Comparison of ENCODE assay signal across 10 mouse cellular contexts in genomic region chr3:33043896-33044798, GRCm38 (mm10).
DNase-seq lines count a peak whose midpoint lies in the region; ATAC-seq and TF ChIP-seq lines count a peak whose summit lies in the region.
"Had no signal": no experiment of that assay in that cellular context is flagged by ENCODE, and none has a peak within 500 bp of the region (broad histone marks: within the 10 kb centered on the region; RNA-seq: fewer than 3 reads in every experiment).

No protein-coding gene starts in this region.

- peaks cover 13% of the 10 kb centered on the region; the same call in 1 of the 2 replicates for H3K4me1 ChIP-seq in hindbrain, embryonic 10.5 days (replicated peaks)
- H3K4me1 ChIP-seq in hindbrain, embryonic 13.5 days (replicated peaks), result peaks cover 9% of the 10 kb centered on the region; the same call in 1 of the 2 replicates
- H3K4me1 ChIP-seq in hindbrain, embryonic 14.5 days (replicated peaks; ENCODE audit: control insufficient read depth, insufficient read depth, low read length), result peaks cover 6% of the 10 kb centered on the region; the same call in 1 of the 2 replicates
- no peaks in the 10 kb centered on the region for H3K4me1 ChIP-seq in stomach, postnatal 0 days (replicated peaks; ENCODE audit: control insufficient read depth, insufficient read depth)
- H3K4me1 ChIP-seq: embryonic facial prominence, embryonic 13.5 days; limb, embryonic 12.5 days had no signal

- H3K4me2 ChIP-seq in hindbrain, embryonic 13.5 days, result no peak overlapping the region
- H3K4me2 ChIP-seq in hindbrain, embryonic 14.5 days (replicated peaks), result no peak overlapping the region
- H3K4me2 ChIP-seq in stomach, postnatal 0 days (replicated peaks; ENCODE audit: low read depth), result no peak overlapping the region
- H3K4me2 ChIP-seq: embryonic facial prominence, embryonic 13.5 days; limb, embryonic 12.5 days had no signal

- peak overlapping the region; percentile 16; the same call in 1 of the 2 replicates for H3K27ac ChIP-seq in hindbrain, embryonic 10.5 days
- no peak overlapping the region for H3K27ac ChIP-seq in hindbrain, embryonic 13.5 days
- H3K27ac ChIP-seq in hindbrain, embryonic 14.5 days, result no peak overlapping the region
- no peak overlapping the region for H3K27ac ChIP-seq in stomach, postnatal 0 days (replicated peaks)
- H3K27ac ChIP-seq: embryonic facial prominence, embryonic 13.5 days; limb, embryonic 12.5 days had no signal

- no peak for ATAC-seq in hindbrain, embryonic 13.5 days (ENCODE audit: low FRiP score)
- ATAC-seq in hindbrain, embryonic 14.5 days (ENCODE audit: low FRiP score), result peak; percentile 18; the same call in 1 of the 2 replicates
- ATAC-seq in stomach, postnatal 0 days (ENCODE audit: low FRiP score, low TSS enrichment), result no peak
- ATAC-seq in erythroblast, adult 5-6 weeks (replicated peaks; ENCODE audit: low FRiP score, poor library complexity, severe bottlenecking), result no peak
- ATAC-seq in cerebellum, adult (ENCODE audit: insufficient number of reproducible peaks, low FRiP score, low TSS enrichment), result no peak

- H3K9ac ChIP-seq in hindbrain, embryonic 13.5 days, result no peak overlapping the region
- H3K9ac ChIP-seq in hindbrain, embryonic 14.5 days, result no peak overlapping the region
- no peak overlapping the region for H3K9ac ChIP-seq in stomach, postnatal 0 days (ENCODE audit: low read length)
- H3K9ac ChIP-seq: embryonic facial prominence, embryonic 13.5 days; limb, embryonic 12.5 days had no signal

- H3K9me3 ChIP-seq in hindbrain, embryonic 10.5 days, result no peaks in the 10 kb centered on the region
- H3K9me3 ChIP-seq in hindbrain, embryonic 13.5 days, result no peaks in the 10 kb centered on the region
- no peaks in the 10 kb centered on the region for H3K9me3 ChIP-seq in hindbrain, embryonic 14.5 days (ENCODE audit: control insufficient read depth, low read length)
- no peaks in the 10 kb centered on the region for H3K9me3 ChIP-seq in stomach, postnatal 0 days (ENCODE audit: control insufficient read depth, low read length)
- H3K9me3 ChIP-seq: embryonic facial prominence, embryonic 13.5 days; limb, embryonic 12.5 days had no signal

- 71% methylated on average over 10 of the region's 10 CpGs for WGBS in hindbrain, embryonic 10.5 days
- WGBS in hindbrain, embryonic 13.5 days, result 66% methylated on average over 10 of the region's 10 CpGs
- 59% methylated on average over 10 of the region's 10 CpGs for WGBS in hindbrain, embryonic 14.5 days
- WGBS in stomach, postnatal 0 days, result 68% methylated on average over 10 of the region's 10 CpGs

- peak; percentile 64 for TF ChIP-seq CTCF in stomach, postnatal 0 days (IDR thresholded peaks at IDR 0.05; ENCODE audit: low read depth)

- no peak for TF ChIP-seq EP300 in stomach, postnatal 0 days (optimal IDR thresholded peaks at IDR 0.05)

- no peaks in the 10 kb centered on the region for H3K27me3 ChIP-seq in hindbrain, embryonic 10.5 days (ENCODE audit: insufficient read depth, poor library complexity, severe bottlenecking)
- no peaks in the 10 kb centered on the region for H3K27me3 ChIP-seq in hindbrain, embryonic 13.5 days
- H3K27me3 ChIP-seq in hindbrain, embryonic 14.5 days (ENCODE audit: control insufficient read depth, insufficient read depth, low read length), result no peaks in the 10 kb centered on the region
- H3K27me3 ChIP-seq in stomach, postnatal 0 days (ENCODE audit: control insufficient read depth, insufficient read depth, low read length), result no peaks in the 10 kb centered on the region
- H3K27me3 ChIP-seq: limb, embryonic 12.5 days had no signal

- no peak overlapping the region for H3K4me3 ChIP-seq in hindbrain, embryonic 10.5 days
- H3K4me3 ChIP-seq in hindbrain, embryonic 13.5 days, result no peak overlapping the region
- H3K4me3 ChIP-seq in hindbrain, embryonic 14.5 days (replicated peaks; ENCODE audit: low read length), result no peak overlapping the region
- H3K4me3 ChIP-seq in stomach, postnatal 0 days (ENCODE audit: low read depth, low read length), result no peak overlapping the region
- H3K4me3 ChIP-seq: embryonic facial prominence, embryonic 13.5 days; limb, embryonic 12.5 days had no signal

- no peaks in the 10 kb centered on the region for H3K36me3 ChIP-seq in hindbrain, embryonic 10.5 days
- no peaks in the 10 kb centered on the region for H3K36me3 ChIP-seq in hindbrain, embryonic 13.5 days
- no peaks in the 10 kb centered on the region for H3K36me3 ChIP-seq in hindbrain, embryonic 14.5 days (replicated peaks; ENCODE audit: control insufficient read depth, insufficient read depth)
- no peaks in the 10 kb centered on the region for H3K36me3 ChIP-seq in stomach, postnatal 0 days (ENCODE audit: control insufficient read depth, insufficient read depth, low read length)
- H3K36me3 ChIP-seq: embryonic facial prominence, embryonic 13.5 days; limb, embryonic 12.5 days had no signal

- DNase-seq in hindbrain, embryonic 10.5 days (ENCODE audit: low spot score), result no peak
- DNase-seq in testis, postnatal 10 days (ENCODE audit: low spot score), result peak; percentile 56
- DNase-seq in testis, postnatal 14 days (ENCODE audit: low spot score), result no peak
- DNase-seq in hindbrain, embryonic 14.5 days (ENCODE audit: low spot score), result peak; percentile 73
- peak; percentile 18 for DNase-seq in stomach, postnatal 0 days (ENCODE audit: low spot score)

Comparison
In these comparisons a context has a peak if more than half of its experiments do, and no peak if none do; other contexts are left out.
1. DNase-seq: peak in testis, postnatal 10 days (single experiment), hindbrain, embryonic 14.5 days (single experiment) and stomach, postnatal 0 days (single experiment); none in hindbrain, embryonic 10.5 days (single experiment) and testis, postnatal 14 days (single experiment).